In the genomic region with DNA sequence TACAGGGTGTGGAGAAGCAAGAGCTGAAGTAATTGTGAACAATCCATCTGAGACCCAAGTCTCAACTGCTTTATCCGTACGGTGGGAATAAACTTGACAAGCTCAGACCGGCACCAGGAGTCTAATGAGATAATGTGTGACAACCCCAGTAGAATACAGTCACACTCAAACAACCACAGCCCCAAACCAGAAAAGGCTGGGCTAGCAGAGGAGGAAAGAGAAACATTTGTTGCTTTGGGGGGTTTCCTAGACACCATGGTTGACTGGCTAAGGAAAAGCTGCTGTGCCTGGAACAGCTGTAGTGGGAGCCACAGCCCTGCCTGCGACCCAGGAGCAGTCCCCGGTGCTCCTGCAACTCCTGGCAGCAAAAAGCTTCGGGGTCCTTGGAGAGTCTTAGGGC, we compare ENCODE assay signal across 23 mouse cellular contexts.
"Had no signal": no experiment of that assay in that cellular context is flagged by ENCODE, and none has a peak within 500 bp of the region (broad histone marks: within the 10 kb centered on the region; RNA-seq: fewer than 3 reads in every experiment).

No protein-coding gene starts in this region.

- H3K9ac ChIP-seq: heart, embryonic 12.5 days; hindbrain, embryonic 13.5 days; intestine, embryonic 15.5 days; limb, embryonic 12.5 days had no signal

- H3K4me3 ChIP-seq: heart, embryonic 10.5 days; heart, embryonic 12.5 days; hindbrain, embryonic 13.5 days; intestine, embryonic 15.5 days; layer of hippocampus, adult 2 months; left cerebral cortex, adult 2 months; limb, embryonic 10.5 days; limb, embryonic 12.5 days had no signal

- ATAC-seq: hindbrain, embryonic 16.5 days; inflammation-experienced regulatory T-cells, adult 6 months; intestine, embryonic 15.5 days; intestine, postnatal 0 days had no signal

- H3K9me3 ChIP-seq: heart, embryonic 10.5 days; heart, embryonic 12.5 days; hindbrain, embryonic 13.5 days; intestine, embryonic 15.5 days; limb, embryonic 10.5 days; limb, embryonic 12.5 days had no signal

- H3K4me2 ChIP-seq: heart, embryonic 12.5 days; hindbrain, embryonic 13.5 days; intestine, embryonic 15.5 days; limb, embryonic 12.5 days; liver, embryonic 11.5 days had no signal

- H3K27me3 ChIP-seq: intestine, embryonic 15.5 days; limb, embryonic 12.5 days had no signal

- H3K27ac ChIP-seq: heart, embryonic 10.5 days; hindbrain, embryonic 13.5 days; intestine, embryonic 15.5 days; layer of hippocampus, adult 2 months; left cerebral cortex, adult 2 months; limb, embryonic 10.5 days; limb, embryonic 12.5 days had no signal

- DNase-seq: gastrocnemius, postnatal 10 days; gastrocnemius, postnatal 36 days; heart, adult 18-20 months; heart, postnatal 10 days; heart, postnatal 4 days; kidney, adult 18-20 months; kidney, adult 8-10 months; kidney, postnatal 10 days; kidney, postnatal 25 days; kidney, postnatal 4 days; liver had no signal

- H3K36me3 ChIP-seq: heart, embryonic 10.5 days; heart, embryonic 12.5 days; hindbrain, embryonic 13.5 days; intestine, embryonic 15.5 days; limb, embryonic 10.5 days; limb, embryonic 12.5 days had no signal

- H3K4me1 ChIP-seq: heart, embryonic 12.5 days; intestine, embryonic 15.5 days; limb, embryonic 12.5 days had no signal
